Mouse (Mus musculus): Measurements from ENCODE around the gene Celf6. TPM values are rescaled to one million over a fixed set of nuclear protein-coding genes. Genes with fewer than 3 reads are reported as not detected.

Gene Celf6
- total RNA-seq, 2 experiments from 2014 or later, result not detected

DNA sequence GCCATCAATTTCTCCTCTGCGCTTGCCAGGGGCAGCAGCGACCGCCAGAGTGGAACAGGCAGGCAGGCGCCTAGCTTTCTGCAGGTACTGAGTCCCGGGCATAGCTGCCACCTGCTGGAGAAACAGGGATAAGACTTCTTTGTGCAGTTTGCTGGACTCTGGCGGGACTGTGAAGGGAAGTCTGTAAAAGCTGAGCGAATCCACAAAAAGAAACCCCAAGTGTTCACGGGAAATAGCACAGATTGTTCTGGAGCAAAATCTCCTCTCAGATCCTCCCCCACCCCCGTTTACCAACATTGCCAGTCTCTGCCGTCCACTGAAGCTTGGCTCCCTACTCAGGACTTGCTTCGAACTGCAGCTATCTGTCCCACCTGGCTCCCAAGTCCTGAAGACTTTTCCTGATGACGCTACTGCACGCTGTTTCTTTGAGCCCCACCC lies 7.2 kb downstream of the Celf6 start:
- ATAC-seq (replicated peaks; ENCODE audit: poor library complexity), result peak; percentile 94

DNA sequence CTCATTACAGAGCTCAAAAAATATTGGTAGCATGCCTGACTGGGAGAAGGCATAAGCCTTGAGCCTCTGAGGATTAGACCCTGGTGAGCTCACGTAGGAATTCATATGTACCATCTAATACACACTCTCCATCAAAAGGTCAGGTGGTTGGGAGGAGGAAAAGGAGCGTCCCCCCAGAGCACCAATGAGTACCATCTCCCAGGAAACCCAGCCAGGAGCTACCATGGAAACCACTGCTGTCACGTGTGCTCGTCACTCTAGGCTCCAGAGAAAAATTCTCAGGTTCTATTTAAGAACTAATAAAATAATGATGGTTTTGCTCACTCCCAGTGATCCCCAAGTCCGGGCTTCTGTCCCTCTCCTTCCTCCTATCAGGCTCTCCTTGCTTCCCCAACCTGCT lies 10.5 kb downstream of the Celf6 start:
- no peak for ATAC-seq (replicated peaks; ENCODE audit: poor library complexity)

DNA sequence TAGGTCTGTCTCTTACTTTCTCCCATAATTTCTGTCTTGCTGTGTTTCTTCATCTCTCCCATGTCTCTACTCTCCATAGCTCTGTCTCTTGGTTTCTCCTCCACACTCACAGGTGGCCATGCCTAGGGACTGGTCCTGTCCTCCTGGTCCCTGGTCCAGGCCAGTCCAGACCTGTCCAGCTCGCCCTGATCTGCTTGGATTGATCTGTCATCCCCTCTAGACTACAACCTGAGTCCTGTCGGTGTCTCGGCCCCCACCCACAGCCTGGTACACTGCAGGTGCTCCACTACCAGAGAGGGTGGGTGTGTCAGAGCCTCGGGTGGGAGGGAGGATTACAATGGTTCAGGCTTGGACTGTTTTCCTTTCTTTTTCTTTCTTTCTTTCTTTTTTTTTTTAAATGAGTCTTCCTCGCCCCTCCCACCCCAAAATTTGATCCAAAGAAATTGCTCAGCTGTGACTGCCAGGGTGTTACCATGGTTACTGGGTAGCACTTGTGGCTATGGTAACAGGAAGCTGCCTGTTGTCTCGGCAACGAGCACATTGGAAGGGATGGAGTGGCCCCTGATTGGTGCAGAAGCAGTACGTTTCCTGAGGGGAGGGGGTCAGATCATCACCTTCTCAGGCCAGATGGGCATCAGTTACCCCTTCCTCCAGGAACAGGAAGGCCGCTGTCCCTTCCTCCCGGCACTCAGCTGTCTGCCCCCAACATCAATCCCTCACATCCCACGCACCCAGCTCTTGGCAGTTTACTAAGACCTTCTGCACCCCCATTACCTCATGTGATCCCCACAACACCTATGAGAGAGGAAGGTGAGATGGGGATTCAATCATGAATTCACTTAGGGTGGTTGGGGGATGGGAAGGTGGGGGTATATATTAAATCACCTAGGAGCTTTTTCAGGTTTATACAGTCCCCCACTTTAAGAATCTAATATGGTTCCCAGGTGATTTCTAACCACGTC lies 11.3 kb downstream of the Celf6 start:
- no peak for ATAC-seq (replicated peaks; ENCODE audit: poor library complexity)

DNA sequence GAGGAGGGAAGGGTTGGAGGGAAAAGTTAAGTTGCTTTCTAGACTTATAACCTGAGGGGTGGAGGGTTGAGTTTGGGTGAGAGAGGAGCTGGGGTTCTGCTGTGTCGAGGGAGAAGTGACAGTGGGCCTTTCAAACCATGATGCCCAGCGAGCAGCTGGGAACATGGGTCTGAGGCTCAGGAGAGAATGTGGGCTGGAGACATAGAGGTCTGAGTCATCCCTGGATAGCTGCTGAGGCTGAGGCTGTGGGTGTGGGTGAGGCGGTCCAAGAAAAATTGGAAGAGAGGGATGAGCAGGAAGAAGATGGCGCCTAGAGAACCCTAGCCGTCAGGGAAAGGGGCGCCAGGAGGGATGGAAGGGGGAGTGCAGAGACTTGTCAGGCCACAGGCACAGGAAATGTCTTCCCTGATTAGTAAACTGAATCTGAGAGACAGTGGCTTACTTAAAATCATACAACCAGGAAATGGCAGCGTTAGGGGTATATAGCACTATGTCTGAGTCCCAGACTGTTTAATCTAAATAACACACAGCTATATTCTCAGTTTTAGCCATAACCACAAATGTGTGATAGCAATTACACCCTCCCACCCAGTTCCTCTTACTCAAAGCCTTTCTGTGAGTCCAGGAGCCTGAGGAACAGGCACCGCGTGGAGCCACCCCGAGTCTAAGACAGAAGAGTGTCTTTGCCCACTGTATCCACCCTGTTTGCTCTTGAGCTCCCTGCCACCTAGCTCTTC lies 12.2 kb downstream of the Celf6 start:
- ATAC-seq (replicated peaks; ENCODE audit: poor library complexity), result peak; percentile 75

DNA sequence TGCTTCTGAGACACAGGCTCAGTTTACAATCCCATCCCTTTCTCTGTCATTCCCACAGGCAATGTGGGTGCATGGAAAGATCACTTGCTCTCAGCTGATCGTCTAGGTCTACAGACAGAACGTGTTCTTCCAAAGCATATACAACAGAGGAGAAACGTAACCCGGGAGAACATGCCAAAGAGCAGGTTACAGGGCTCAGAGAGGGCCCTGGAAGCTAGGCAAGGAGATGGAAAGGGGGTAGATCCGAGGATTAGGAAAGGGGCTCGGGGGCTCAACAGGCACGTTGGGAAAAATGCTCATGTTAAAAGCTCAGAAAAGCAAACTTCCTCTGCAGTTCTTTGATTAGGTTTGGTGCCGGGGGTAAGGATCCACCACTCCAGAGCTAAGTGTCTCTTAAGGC lies 23.9 kb downstream of the Celf6 start:
- ATAC-seq (replicated peaks; ENCODE audit: poor library complexity), result no peak

DNA sequence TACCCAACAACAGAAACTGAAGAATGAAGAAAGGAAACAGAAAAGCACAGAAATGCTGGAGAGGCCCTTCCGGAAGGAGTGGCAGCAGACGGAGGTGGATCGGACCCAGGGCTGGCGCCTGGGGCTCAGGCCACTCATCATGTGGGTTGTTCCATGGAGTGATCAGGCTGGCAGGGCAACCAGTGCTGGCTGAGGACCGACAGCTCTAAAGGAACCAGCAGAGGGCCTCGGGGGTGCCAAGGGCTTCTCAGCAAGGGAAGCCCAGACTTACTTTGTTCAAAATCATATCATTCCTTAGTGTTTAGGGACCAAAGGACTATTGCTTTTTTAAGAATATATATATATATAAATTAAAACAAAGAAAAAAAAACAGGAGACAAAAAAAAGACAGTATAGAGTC lies 28.2 kb downstream of the Celf6 start:
- ATAC-seq (replicated peaks; ENCODE audit: poor library complexity), result no peak

DNA sequence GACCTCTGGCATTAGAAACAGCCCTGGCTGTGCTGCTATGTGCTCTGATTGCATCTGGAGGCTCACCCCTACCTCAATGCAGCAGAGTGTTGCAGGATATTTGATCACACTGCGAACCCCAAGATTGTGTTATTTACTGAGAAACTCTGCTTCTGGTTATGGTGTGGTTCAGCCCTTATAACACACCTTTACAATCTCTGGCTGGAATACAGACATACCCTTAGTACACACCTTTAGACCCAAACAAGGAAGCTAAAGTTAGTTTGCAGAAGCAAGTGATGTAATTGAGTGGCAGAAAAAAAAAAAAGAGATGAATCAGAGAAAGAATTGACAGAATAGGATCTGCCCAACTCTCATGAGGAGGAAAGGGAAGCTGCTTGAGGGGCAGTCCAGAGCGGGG lies 33.2 kb downstream of the Celf6 start:
- ATAC-seq (replicated peaks; ENCODE audit: poor library complexity), result no peak

DNA sequence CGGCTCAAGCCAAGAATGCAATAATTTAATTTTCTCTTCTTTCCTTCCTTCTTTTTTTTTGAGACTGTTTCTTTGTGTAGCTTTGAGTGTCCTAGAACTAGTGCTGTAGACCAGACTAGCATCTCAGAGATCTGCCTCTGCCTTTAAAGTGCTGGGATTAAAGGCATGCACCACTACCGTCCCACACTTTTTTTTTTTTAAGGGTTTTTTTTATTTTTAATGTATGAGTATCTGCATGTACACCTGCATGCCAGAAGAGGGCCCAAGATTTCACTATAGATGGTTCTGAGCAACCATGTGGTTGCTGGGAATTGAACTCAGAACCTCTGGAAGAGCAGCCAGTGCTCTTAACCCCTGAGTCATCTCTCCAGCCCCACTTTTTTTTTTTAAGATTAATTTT lies 38.1 kb downstream of the Celf6 start:
- no peak for ATAC-seq (replicated peaks; ENCODE audit: poor library complexity)

DNA sequence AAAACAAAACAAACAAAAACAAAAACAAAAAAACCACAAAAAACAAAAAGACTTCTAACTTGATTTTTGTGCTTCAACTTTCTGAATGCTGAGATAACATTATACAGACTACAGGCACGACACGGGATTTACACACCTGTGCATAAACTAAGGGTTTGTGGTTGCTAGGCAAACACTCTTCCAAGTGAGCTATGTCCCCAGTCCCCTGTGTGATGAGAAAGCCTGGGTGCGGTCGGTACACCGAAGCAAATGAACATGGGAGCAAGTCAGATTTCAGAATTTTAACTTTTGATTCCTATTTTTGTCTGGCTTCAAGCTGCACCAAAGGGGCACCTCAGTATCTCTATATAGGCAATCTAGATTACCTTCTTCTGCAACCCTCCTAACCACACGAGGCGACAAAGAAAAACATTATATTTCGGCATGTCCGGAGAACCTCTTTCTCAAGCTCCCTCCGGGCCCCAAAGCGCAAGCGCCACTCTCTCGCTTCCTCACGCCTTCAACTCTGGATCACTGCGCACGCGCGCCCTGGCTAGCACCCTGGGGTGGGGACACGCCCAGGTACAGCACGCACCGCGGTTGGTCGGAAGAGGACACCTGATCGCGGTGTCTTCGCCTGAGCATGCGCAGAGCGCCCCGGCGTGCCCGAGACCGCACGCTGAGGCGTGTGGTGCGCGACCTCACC lies 39.0 kb downstream of the Celf6 start, which contains the start of gene Parp6:
Parp6 (plus strand) TSS at position 663 of the 685 bp plus-strand sequence.
- peak; percentile 96 for ATAC-seq (replicated peaks; ENCODE audit: poor library complexity)

DNA sequence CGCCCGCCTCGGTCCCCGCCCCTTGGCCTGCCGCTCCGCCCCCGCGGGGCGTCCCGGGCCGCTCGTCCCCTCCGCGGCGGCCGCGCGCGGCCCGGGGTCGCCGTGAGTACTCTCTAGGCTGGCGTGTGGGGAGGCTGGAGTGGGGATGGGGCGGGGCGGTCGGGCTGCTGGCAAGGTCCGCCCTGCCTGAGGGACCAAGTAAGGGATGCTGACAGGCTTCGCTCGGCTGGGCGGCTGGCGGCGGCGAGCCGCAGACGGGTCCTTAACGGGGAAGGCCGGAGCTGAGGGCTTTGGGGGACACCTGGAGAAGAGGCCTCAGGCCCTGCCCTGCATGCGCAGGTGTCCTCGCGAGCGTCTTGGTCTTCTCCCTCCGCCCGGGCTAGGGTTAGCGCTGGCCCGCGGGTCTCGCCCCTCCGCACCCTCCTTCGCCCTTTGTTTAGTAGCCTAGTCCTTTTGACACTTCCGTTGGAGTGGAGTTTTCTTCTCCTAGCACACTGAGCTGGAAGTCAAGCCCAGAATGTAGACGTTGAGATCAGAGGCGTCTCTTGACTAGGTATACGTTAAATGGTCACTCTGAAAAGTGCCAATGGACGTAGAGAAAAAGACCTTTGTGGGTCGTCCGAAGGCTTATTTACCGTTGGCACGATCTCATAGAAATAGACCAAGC lies 39.7 kb downstream of the Celf6 start:
- ATAC-seq (replicated peaks; ENCODE audit: poor library complexity), result peak; percentile 14

DNA sequence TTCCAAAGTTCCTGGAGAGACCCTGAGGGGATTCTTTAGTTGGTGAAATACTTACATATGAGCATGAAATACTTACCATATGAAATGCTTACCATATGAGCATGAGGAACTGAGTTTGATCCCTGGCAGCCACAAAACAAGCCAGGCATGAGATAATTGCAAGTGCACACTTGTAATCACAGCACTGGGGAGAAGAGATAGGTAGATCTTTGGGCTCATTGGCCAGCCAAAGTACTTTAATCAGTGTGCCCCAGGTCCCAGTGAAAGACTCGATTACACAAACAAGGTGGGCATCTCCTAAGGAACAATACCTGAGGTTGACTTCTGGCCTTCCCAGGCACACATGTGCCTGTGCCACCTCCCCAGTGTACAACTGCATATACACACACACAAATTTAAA lies 60.7 kb downstream of the Celf6 start:
- ATAC-seq (replicated peaks; ENCODE audit: poor library complexity), result peak; percentile 52

DNA sequence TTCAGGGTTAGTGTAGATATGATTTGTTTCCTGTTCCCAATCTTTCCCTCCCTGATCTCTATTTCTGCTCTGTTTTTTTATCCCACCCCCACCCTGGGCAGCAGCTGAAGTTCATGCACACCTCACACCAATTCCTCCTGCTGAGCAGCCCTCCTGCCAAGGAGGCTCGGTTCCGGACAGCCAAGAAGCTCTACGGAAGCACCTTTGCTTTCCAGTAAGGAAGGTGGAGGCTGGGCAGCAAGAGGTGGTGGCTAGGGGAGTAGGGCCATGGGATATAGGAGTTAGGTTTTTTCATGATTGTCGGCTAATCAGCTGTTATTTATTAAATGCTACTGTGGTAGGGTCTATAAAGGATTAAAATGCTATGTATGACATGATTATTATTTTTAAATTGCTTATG lies 62.2 kb downstream of the Celf6 start:
- ATAC-seq (replicated peaks; ENCODE audit: poor library complexity), result no peak

DNA sequence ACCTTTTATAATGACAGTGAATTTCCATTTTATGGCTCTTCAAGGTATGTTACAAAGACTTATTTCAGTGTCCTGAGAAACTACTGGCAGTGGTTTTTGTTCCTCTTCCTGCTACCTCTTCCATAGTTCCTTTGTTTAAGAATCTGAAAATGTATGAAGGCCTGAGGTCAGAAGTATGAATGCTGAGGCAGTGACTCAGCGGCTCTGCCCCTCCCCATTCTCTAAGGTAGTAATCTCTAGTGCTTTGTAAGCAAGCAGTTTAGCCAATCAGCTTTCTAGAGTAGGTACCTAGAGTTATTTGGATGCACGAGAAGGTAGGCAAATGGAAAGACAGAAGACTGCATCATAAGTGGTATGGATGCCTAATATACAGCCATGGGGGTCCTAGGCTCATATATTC lies 63.6 kb downstream of the Celf6 start:
- no peak for ATAC-seq (replicated peaks; ENCODE audit: poor library complexity)

DNA sequence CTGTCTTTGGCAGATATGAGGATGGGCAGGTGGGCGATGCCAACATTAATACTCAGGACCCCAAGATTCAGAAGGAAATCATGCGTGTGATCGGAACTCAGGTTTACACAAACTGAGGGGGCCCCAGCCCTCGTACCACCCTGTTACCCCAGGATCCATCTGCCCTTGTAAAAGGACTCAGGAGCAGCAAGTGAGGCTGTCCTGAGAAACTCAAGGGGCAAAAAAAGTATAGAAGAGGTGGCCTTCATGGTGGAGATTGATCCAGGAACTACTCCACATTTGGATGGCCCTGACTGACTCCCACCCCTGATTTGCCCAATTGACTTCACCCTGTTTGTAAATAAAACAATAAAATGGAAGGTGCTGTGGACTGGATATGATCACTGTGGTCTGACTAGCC lies 72.2 kb downstream of the Celf6 start:
- no peak for ATAC-seq (replicated peaks; ENCODE audit: poor library complexity)

DNA sequence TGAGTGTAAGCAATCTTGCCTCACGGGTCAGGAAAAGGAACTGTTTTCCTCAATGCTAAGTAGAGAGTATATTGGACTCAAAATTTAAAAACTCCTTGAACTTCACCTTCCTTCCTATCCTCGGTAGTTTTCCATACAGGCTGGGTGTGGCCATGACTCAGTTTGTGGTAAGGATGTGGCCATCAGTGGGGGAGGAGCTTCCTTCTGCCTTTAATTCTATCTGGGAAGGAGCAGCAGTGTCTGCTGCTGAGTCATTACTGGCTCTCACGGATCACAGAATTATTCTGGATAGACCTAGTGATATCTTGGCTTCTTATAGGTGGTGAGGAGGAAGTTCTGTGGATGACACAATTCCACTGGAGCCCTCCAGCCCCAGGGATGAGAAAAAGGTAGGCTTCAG lies 75.7 kb downstream of the Celf6 start:
- peak; percentile 49 for ATAC-seq (replicated peaks; ENCODE audit: poor library complexity)

DNA sequence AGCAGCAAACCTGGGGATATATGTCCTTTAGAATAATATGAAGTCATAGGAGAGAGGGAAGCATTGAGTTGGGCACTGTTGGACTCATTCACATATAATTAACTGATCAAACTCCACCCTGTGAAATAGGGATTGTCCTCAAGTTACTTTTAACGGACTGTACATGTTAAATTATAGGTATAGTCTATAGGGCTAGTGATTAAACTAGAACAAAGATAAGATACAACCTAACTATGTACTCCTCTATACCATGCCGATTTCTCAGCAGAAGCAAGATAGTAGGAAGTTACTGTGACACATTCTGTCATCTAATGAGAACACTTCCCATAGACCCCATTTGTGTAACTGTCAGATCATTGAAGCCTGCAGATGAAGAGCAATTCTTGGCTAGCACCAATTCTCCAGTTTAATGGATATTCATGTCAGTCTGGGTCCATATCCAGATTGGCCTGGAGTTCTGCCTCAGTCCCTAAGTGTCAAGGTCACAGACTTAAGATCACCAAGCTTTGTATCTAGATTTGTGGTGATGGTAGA lies 76.8 kb downstream of the Celf6 start:
- no peak for ATAC-seq (replicated peaks; ENCODE audit: poor library complexity)

DNA sequence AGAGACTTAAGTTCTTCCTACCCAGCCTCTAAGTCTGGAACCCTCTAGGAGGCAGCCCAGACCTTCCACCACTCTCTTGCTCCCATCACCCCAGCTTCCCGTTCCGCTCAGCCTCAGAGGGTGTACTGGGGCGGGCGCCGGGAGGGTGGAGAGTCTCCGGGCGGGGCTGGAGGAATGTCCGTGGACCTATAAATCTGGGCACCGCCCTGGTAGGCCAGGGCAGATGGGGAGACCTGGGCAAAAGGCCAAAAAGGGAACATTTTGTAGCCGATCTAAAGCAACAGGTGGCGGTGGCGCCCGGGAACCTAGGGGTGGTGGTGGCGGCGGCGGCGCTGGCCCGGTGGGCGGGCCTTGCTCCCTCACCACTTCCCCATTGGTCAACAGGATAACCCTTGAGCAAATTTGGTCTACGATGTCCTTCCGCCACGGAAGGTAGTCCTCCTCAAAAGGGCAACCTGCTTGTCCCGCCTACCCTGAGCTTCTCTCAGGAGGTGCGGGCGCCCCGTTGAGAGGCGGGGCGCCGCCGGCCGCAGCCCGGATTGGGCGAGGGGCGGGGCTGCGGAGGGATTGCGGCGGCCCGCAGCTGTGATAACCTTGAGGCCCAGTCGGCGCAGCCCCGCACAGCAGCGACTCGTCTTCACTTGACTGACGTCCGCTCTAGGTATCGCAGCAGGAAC lies 78.4 kb downstream of the Celf6 start, which contains the start of gene Pkm:
Pkm (plus strand) TSS at position 411 of the 677 bp plus-strand sequence.
- ATAC-seq (replicated peaks; ENCODE audit: poor library complexity), result peak; percentile 62

Measured in megakaryocyte progenitor cell, adult 5-6 weeks (primary cell).